Mouse (Mus musculus) small intestine, adult 2 months (tissue): ENCODE data around the gene Vps8. TPM values are rescaled to one million over a fixed set of nuclear protein-coding genes. Genes with fewer than 3 reads are reported as not detected.

Experiments
- H3K27ac ChIP-seq: fragments of 200-500 bp; 2 replicates; pipeline ENCODE4 v1.5.1; 2012; ENCODE audit warnings: low read depth, low read length, control low read depth, inconsistent platforms; ENCODE audit not compliant: insufficient read depth
- H3K27me3 ChIP-seq: fragments of 200-500 bp; 2 replicates; pipeline ENCODE4 v1.6.1; 2012; ENCODE audit warnings: mild to moderate bottlenecking, moderate library complexity, low read length, inconsistent platforms; ENCODE audit not compliant: control insufficient read depth, insufficient read depth
- H3K36me3 ChIP-seq: fragments of 200-500 bp; 2 replicates; pipeline ENCODE4 v1.6.1; 2012; ENCODE audit warnings: mild to moderate bottlenecking, low read length, control low read depth, inconsistent platforms; ENCODE audit not compliant: control insufficient read depth, insufficient read depth
- H3K4me1 ChIP-seq: fragments of 200-500 bp; 2 replicates; pipeline ENCODE4 v1.6.1; 2012; ENCODE audit warnings: low read length, inconsistent platforms, mixed read lengths; ENCODE audit not compliant: control insufficient read depth, insufficient read depth, insufficient read length
- H3K4me3 ChIP-seq: fragments of 200-500 bp; 2 replicates; pipeline ENCODE4 v1.5.1; 2012; ENCODE audit warnings: low read depth, mild to moderate bottlenecking, control low read depth, inconsistent platforms, low read length, moderate library complexity
- CTCF ChIP-seq: fragments of 200-500 bp; IDR thresholded peaks from 2 replicates; pipeline ENCODE4 v1.5.1; 2012; ENCODE audit warnings: low read depth, mild to moderate bottlenecking, control low read depth, inconsistent platforms, low read length, moderate library complexity, mixed read lengths; ENCODE audit not compliant: insufficient replicate concordance, insufficient read length; ENCODE audit errors: extremely low read depth
- POLR2A ChIP-seq: fragments of 200-500 bp; IDR thresholded peaks from 2 replicates; pipeline ENCODE4 v1.6.1; 2012; ENCODE audit warnings: low read depth, mild to moderate bottlenecking, control low read depth, inconsistent platforms, low read length, moderate library complexity
- WGBS: fragments of 180-500 bp; shearing (Covaris S2); methylation state at CpG from one replicate; pipeline ENCODE4 v1.1.7; 2018; 5-methylcytosine and 5-hydroxymethylcytosine counted together
- polyA plus RNA-seq: library from polyadenylated mRNA; depleted of rRNA; stranded (reverse); fragments of >200 nt; gene quantifications from 2 replicates; pipeline ENCODE4 v1.2.3, GENCODE M21; 2012

Gene Vps8
- polyA plus RNA-seq, 1 experiment = 8.8 TPM

DNA sequence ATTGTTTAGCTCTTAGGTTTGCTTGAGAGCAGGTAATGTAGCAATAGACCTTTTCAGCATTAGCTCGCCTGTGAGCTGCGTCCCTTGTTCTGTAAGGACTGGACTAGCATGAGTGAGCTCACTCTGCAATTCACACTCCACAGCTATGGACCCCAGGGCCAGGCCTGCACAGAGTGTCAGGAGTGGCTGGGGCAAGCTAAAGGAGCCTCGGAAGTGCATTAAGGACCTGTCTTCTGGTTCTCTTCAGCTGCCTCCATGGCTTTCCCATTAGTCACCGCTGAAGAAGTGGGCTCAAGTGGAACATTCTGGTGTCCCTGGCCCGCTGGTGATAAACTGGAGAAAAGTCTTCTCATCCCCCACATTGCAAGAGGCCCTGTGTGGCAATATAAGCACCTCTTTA is 24.5 kb downstream of the Vps8 start:
- Histone ChIP-seq H3K27ac (no peak overlapping the region), H3K4me1 (no peaks in the 10 kb centered on the region), H3K36me3 (peaks cover 15% of the 10 kb centered on the region), H3K4me3 (no peak overlapping the region), H3K27me3 (no peaks in the 10 kb centered on the region)
- WGBS = 88% methylated on average over 5 of the region's 5 CpGs
- TF ChIP-seq CTCF (no peak), POLR2A (no peak)

DNA sequence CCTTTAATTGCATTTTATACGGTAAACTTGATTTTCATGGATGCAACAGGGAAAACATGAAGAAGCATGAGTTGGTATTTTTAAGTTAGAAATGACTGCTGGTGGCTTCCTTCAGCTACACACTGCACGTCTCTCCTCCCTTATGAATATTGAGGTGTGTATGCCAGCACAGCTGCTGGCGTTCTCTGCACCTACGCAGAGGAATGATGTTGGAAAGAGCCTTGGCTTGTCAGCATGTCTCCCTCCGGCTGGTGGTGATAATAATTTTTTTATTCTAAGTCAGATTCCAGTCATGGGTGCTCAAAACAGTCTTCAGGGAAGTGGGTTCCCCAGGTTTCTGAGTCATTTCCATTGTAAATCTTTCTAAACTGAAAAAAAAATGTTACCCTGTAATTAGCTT is 25.5 kb downstream of the Vps8 start:
- no peak for TF ChIP-seq CTCF
- no peak for TF ChIP-seq POLR2A
- 96% methylated on average over 5 of the region's 5 CpGs for WGBS
- Histone ChIP-seq H3K27ac (no peak overlapping the region), H3K36me3 (peaks cover 13% of the 10 kb centered on the region), H3K4me3 (no peak overlapping the region), H3K4me1 (no peaks in the 10 kb centered on the region), H3K27me3 (no peaks in the 10 kb centered on the region)

GRCm38 (mm10) chr16:21449890-21450289 is 27.0 kb downstream of the Vps8 start:
- H3K27ac ChIP-seq = no peak overlapping the region
- 76% methylated on average over 8 of the region's 8 CpGs for WGBS
- peaks cover 7% of the 10 kb centered on the region; the same call in 1 of the 2 replicates for H3K36me3 ChIP-seq
- no peaks in the 10 kb centered on the region for H3K27me3 ChIP-seq
- H3K4me3 ChIP-seq = no peak overlapping the region
- TF ChIP-seq CTCF (no peak), POLR2A (no peak)
- no peaks in the 10 kb centered on the region for H3K4me1 ChIP-seq

DNA sequence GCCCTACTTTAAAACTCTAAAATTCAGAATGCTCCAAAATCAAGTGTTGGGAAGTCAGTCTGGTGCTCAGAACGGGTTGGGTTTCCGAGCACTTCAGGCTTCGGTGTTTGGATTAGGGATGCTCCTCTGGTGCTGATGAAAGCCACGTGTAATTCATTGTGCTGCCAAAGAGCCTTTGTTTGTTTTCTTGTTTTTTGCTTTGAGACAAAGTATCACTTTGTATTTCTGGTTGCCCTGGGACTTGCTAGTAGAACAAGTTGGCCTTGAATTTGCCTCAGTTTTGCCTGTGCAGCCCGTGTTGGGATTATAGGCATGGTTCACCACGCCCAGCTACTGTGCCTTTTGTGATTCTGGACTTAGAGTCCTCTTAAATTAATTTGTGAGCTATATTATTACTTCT is 29.7 kb downstream of the Vps8 start:
- TF ChIP-seq CTCF (no peak), POLR2A (no peak)
- Histone ChIP-seq H3K4me1 (no peaks in the 10 kb centered on the region), H3K27me3 (no peaks in the 10 kb centered on the region), H3K36me3 (peaks cover 2% of the 10 kb centered on the region; the same call in 1 of the 2 replicates), H3K27ac (no peak overlapping the region), H3K4me3 (no peak overlapping the region)
- 74% methylated on average over 6 of the region's 6 CpGs for WGBS

DNA sequence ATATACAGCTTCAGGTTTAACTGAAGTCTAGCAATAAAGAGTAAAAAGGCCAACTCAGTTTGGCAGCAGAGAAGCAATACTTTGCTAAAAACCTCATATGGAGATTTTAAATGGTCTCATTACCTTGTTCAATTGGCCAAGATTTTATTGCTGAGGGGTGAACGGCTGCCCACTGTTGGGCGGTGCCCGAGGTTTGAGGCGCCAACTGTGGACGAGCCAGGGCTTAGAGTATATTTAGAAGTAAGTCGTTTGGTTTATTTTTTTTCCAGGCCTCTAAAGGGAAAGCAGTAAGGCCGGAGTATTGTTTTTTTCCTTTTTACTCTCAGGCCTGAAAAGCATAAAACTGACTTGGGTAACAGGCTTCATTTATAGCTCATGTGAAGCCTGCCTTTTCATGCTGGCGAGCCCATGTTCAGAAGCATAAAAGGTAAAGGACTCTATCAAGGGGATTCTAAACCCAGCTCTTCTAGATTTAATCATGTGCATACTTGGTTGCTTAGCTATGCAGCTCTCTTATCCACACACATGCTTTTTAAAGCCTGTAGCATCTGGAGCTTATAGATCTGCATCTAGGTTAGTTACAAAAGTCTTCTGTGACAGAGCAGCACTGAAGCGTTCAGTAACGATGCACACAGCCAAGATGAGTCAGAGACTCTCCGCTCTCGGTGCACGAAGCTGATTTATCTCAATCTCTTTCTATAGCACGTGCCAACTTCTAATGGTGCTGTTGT is 34.9 kb downstream of the Vps8 start:
- H3K27ac ChIP-seq = no peak overlapping the region
- H3K36me3 ChIP-seq = peaks cover 10% of the 10 kb centered on the region
- no peaks in the 10 kb centered on the region for H3K4me1 ChIP-seq
- TF ChIP-seq POLR2A (no peak), CTCF (no peak)
- H3K27me3 ChIP-seq = no peaks in the 10 kb centered on the region
- H3K4me3 ChIP-seq = no peak overlapping the region
- WGBS = 84% methylated on average over 14 of the region's 14 CpGs

DNA sequence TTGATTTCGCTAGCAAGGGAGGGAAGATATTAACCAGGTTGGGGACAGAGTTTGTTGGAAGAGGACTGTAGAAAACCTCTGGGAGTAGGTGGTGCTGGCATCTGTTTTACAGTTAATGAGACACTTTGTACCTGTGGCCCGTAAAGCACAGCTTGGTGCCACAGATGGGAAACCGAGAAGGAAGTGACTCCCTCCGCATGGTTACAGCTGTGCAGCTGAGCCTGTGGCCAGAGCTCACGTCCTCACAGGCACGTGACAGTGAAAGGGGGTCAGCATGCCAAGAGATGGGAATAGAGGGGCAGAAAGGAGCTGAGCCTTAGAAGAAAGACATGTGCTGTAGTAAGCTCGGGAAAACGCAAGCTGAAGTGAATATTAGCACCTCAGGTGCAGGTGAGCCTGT is 43.0 kb downstream of the Vps8 start:
- Histone ChIP-seq H3K27me3 (no peaks in the 10 kb centered on the region), H3K36me3 (peaks cover 11% of the 10 kb centered on the region; the same call in 1 of the 2 replicates), H3K4me1 (no peaks in the 10 kb centered on the region), H3K4me3 (no peak overlapping the region), H3K27ac (no peak overlapping the region)
- TF ChIP-seq CTCF = no peak
- no peak for TF ChIP-seq POLR2A
- 70% methylated on average over 8 of the region's 8 CpGs for WGBS

- H3K4me3 ChIP-seq = no peak overlapping the region
- WGBS = 91% methylated on average over 4 of the region's 4 CpGs
- no peaks in the 10 kb centered on the region for H3K4me1 ChIP-seq
- no peaks in the 10 kb centered on the region for H3K27me3 ChIP-seq
- TF ChIP-seq CTCF = peak; percentile 70; the same call in 1 of the 2 replicates
- TF ChIP-seq POLR2A = no peak
- H3K36me3 ChIP-seq = peaks cover 6% of the 10 kb centered on the region; the same call in 1 of the 2 replicates
- H3K27ac ChIP-seq = no peak overlapping the region
Observed at GRCm38 (mm10) chr16:21470416-21470815, 47.5 kb downstream of the Vps8 start.

- WGBS = 87% methylated on average over 4 of the region's 4 CpGs
- no peak overlapping the region for H3K27ac ChIP-seq
- no peak overlapping the region for H3K4me3 ChIP-seq
- H3K27me3 ChIP-seq = no peaks in the 10 kb centered on the region
- H3K4me1 ChIP-seq = no peaks in the 10 kb centered on the region
- peaks cover 5% of the 10 kb centered on the region; the same call in 1 of the 2 replicates for H3K36me3 ChIP-seq
- no peak for TF ChIP-seq CTCF
Observed at GRCm38 (mm10) chr16:21477074-21477473, 54.2 kb downstream of the Vps8 start.
